Mouse (Mus musculus) cortical plate, adult 2 months (tissue): ENCODE measurements around the gene Psmc3ip.

Experiments
- CTCF ChIP-seq: fragments of 200-500 bp; IDR thresholded peaks from 2 replicates; pipeline ENCODE4 v1.5.1; 2011; ENCODE audit warnings: mild to moderate bottlenecking, control low read depth, low read length; ENCODE audit not compliant: insufficient read depth; ENCODE audit errors: extremely low read depth
- POLR2A ChIP-seq: fragments of 200-500 bp; IDR thresholded peaks from 2 replicates; pipeline ENCODE4 v1.6.1; 2011; ENCODE audit warnings: mild to moderate bottlenecking, low read length, control low read depth; ENCODE audit not compliant: insufficient read depth; ENCODE audit errors: extremely low read depth

DNA sequence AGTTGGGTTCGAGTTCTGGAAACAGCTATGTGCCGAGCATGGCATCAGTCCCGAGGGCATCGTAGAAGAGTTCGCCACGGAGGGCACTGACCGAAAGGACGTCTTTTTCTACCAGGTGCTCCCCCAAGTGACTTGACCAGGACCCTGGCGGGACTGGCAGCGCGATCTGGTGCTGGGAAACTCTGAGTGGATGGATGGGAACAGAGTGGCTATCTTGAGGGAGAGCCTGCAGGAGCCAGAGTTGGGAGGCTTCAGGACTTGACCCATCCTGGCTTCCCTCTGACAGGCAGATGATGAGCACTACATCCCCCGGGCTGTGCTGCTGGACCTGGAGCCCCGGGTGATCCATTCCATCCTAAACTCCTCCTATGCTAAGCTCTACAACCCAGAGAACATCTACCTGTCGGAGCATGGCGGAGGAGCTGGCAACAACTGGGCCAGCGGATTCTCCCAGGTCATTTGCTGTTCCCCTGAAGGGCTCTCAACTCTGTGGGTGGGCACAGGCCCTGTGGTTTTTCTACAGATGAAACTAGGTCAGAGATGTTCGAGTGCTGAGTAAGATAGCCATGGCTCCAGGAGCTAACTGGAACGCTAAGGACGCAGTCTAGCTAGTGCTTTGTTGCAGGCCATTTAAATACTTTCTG is 25.4 kb upstream of the Psmc3ip start:
- TF ChIP-seq CTCF = no peak
- no peak for TF ChIP-seq POLR2A
